Mouse (Mus musculus) cerebellum, adult 11-12 months (tissue): ENCODE data around the gene Aknad1.

Experiments used
- DNase-seq: peaks from one replicate; pipeline ENCODE4 v3.0.0; 2022

Gene Aknad1

GRCm38 (mm10) chr3:108789299-108789698 lies 49.8 kb downstream of the Aknad1 start:
- DNase-seq = no peak

- DNase-seq = no peak
Measured at GRCm38 (mm10) chr3:108790499-108790898, 51.0 kb downstream of the Aknad1 start.

GRCm38 (mm10) chr3:108791054-108791706 lies 51.7 kb downstream of the Aknad1 start:
- no peak for DNase-seq

- no peak for DNase-seq
Measured at GRCm38 (mm10) chr3:108792420-108792819, 53.0 kb downstream of the Aknad1 start.

GRCm38 (mm10) chr3:108794780-108795179 lies 55.3 kb downstream of the Aknad1 start:
- no peak for DNase-seq

- DNase-seq = no peak
Measured at GRCm38 (mm10) chr3:108795554-108796299, 56.3 kb downstream of the Aknad1 start.

- DNase-seq = no peak
Measured at GRCm38 (mm10) chr3:108796386-108796785, 56.9 kb downstream of the Aknad1 start.

- DNase-seq = no peak
Measured at GRCm38 (mm10) chr3:108797723-108798122, 58.3 kb downstream of the Aknad1 start.

GRCm38 (mm10) chr3:108798375-108798774 lies 58.9 kb downstream of the Aknad1 start:
- DNase-seq = no peak

- no peak for DNase-seq
Measured at GRCm38 (mm10) chr3:108805622-108806021, 66.2 kb downstream of the Aknad1 start.

GRCm38 (mm10) chr3:108810747-108811263 lies 71.3 kb downstream of the Aknad1 start:
- DNase-seq = no peak

GRCm38 (mm10) chr3:108815631-108816030 lies 76.2 kb downstream of the Aknad1 start:
- no peak for DNase-seq

- DNase-seq = no peak
Measured at GRCm38 (mm10) chr3:108830493-108830892, 91.0 kb downstream of the Aknad1 start.

GRCm38 (mm10) chr3:108831750-108832149 lies 92.3 kb downstream of the Aknad1 start:
- no peak for DNase-seq
